Mouse (Mus musculus) hindbrain, embryonic 15.5 days (tissue): Measurements from ENCODE around the gene Klhl29. TPM values are rescaled to one million over a fixed set of nuclear protein-coding genes. Genes with fewer than 3 reads are reported as not detected.

Source experiments
- ATAC-seq: fragments of 200-750 bp; cut with Nextera tagmentation; 2 replicates; pipeline ENCODE4 v1.8.0; 2017; ENCODE audit warnings: low read depth, moderate number of reproducible peaks, moderate TSS enrichment; ENCODE audit not compliant: low FRiP score
- H3K27ac ChIP-seq: fragments of 300-500 bp; sonication (generic); replicated peaks from 2 replicates; pipeline ENCODE4 v1.5.1; 2015; ENCODE audit warnings: mild to moderate bottlenecking, inconsistent platforms
- H3K27me3 ChIP-seq: fragments of 300-500 bp; sonication (generic); 2 replicates; pipeline ENCODE4 v1.6.1; 2015; ENCODE audit warnings: control low read depth, inconsistent platforms
- H3K36me3 ChIP-seq: fragments of 300-500 bp; sonication (generic); 2 replicates; pipeline ENCODE4 v1.6.1; 2015; ENCODE audit warnings: control low read depth, inconsistent platforms
- H3K4me1 ChIP-seq: fragments of 300-500 bp; sonication (generic); replicated peaks from 2 replicates; pipeline ENCODE4 v1.6.1; 2015; ENCODE audit warnings: control low read depth, inconsistent platforms
- H3K4me2 ChIP-seq: fragments of 300-500 bp; sonication (generic); 2 replicates; pipeline ENCODE4 v1.6.1; 2015; ENCODE audit warnings: moderate library complexity, mild to moderate bottlenecking, inconsistent platforms
- H3K4me3 ChIP-seq: fragments of 300-500 bp; sonication (generic); 2 replicates; pipeline ENCODE4 v1.5.1; 2015; ENCODE audit warnings: mild to moderate bottlenecking, inconsistent platforms
- H3K9ac ChIP-seq: fragments of 300-500 bp; sonication (generic); 2 replicates; pipeline ENCODE4 v1.6.1; 2015; ENCODE audit warnings: inconsistent platforms
- H3K9me3 ChIP-seq: fragments of 300-500 bp; sonication (generic); 2 replicates; pipeline ENCODE4 v1.6.1; 2016; ENCODE audit warnings: control low read depth, inconsistent platforms
- WGBS: fragments of 180-500 bp; shearing (Covaris S2); methylation state at CpG from one replicate; pipeline ENCODE4 v1.1.7; 2015; 5-methylcytosine and 5-hydroxymethylcytosine counted together
- polyA plus RNA-seq: library from polyadenylated mRNA; unstranded; fragments of >200 nt; fragmentation: Nextera tagmentation; extraction: Ambion mirVana; gene quantifications from 2 replicates; pipeline ENCODE4 v1.2.1, GENCODE M21; 2015

The Klhl29 gene
- polyA plus RNA-seq, 1 experiment from 2014 or later: 4.8 TPM

DNA sequence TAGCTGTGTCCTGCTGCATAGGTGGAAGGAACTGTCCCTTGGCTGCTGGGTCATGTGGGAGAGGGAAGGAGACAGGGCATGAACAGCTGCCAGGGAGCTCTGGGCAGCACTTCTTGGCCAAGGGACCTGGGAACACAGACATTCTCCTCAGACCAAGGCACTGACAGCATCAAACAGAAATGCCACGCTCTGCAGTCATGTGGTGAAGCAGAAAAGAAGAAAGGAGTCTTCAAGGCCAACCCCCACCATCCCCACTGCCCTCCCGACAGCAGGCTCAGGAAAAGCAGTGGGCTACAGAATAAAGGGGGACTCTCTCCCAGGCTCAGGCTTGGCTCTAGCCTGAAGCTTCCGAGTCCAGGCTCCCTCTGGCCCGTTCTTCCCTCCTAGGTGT lies 130.3 kb downstream of the Klhl29 start:
- Histone ChIP-seq H3K4me1 (peaks cover 48% of the 10 kb centered on the region), H3K9ac (no peak overlapping the region), H3K9me3 (no peaks in the 10 kb centered on the region), H3K36me3 (no peaks in the 10 kb centered on the region), H3K27me3 (no peaks in the 10 kb centered on the region), H3K27ac (no peak overlapping the region), H3K4me3 (no peak overlapping the region), H3K4me2 (no peak overlapping the region)
- ATAC-seq: 0 out of 2 replicates have a peak, but pooled peaks have one; percentile 32
- WGBS: 48% methylated on average over 4 of the region's 4 CpGs

DNA sequence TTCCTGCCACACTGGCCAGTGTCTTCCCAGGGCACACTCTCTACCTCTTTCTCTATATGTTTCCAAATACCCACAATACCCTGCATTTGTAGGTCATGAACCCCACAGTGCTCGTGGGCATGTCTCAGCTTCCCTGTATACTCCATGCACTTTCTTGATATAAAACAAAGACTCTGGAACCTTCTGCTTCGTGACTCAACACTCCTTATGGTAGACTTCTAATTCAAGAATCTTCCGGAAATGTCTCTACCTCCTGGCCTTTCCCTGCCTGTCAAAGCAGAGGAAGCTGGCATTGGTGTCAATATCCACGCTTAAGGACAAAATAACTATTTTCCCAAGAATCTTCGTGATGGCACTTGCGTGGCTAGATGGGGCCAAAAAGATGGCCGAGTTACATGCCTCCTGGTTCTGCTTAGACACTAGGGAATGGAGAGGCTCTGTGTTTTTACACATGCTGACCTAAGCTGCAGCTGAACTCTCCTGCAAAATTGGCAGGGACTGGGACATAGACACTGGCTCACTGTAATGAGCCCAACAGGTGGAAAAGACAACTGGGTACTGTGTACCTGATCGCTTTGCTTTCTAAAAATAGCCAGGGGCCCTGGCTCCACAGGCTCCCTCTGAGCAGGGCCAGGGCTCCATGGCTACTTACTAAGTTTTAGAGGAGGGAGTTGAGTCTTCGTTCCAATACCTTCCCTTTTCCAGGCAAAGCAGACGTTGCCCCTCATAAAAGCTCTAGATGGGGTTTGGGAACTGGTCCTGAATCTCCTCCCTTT lies 130.9 kb downstream of the Klhl29 start:
- Histone ChIP-seq H3K4me2 (no peak overlapping the region), H3K36me3 (no peaks in the 10 kb centered on the region), H3K4me3 (no peak overlapping the region), H3K9me3 (no peaks in the 10 kb centered on the region), H3K9ac (no peak overlapping the region), H3K4me1 (peaks cover 54% of the 10 kb centered on the region), H3K27ac (no peak overlapping the region), H3K27me3 (no peaks in the 10 kb centered on the region)
- no peak for ATAC-seq
- 92% methylated on average over 10 of the region's 10 CpGs for WGBS

- Histone ChIP-seq H3K4me3 (no peak overlapping the region), H3K27ac (no peak overlapping the region), H3K4me1 (peaks cover 60% of the 10 kb centered on the region), H3K9me3 (no peaks in the 10 kb centered on the region), H3K27me3 (no peaks in the 10 kb centered on the region), H3K9ac (no peak overlapping the region), H3K36me3 (no peaks in the 10 kb centered on the region), H3K4me2 (no peak overlapping the region)
- ATAC-seq: no peak
- WGBS: 65% methylated on average over 6 of the region's 6 CpGs
Observed at GRCm38 (mm10) chr12:5243867-5244266, 131.6 kb downstream of the Klhl29 start.

DNA sequence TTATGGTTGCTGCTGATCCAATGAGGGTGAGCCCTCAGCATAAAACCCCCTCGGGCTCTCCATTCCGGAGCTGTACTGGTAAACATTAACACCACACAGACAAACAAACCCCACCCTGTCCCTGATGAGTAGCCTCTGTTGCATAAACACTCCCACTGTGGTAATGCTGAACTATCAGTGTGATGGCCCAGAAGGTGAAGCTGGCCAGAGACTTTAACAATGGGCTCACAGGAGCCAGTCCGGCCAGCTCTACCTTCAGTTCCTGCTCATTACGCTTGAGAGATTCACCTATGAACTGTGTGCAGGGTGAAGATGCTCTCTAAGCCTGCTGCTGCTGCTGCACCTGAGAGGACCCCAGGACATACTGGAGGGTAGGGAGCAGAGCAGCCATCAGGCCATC lies 132.0 kb downstream of the Klhl29 start:
- no peaks in the 10 kb centered on the region for H3K36me3 ChIP-seq
- H3K4me1 ChIP-seq: peaks cover 60% of the 10 kb centered on the region
- ATAC-seq: no peak
- H3K27ac ChIP-seq: no peak overlapping the region
- H3K9ac ChIP-seq: no peak overlapping the region
- H3K4me2 ChIP-seq: no peak overlapping the region
- no peaks in the 10 kb centered on the region for H3K9me3 ChIP-seq
- H3K27me3 ChIP-seq: no peaks in the 10 kb centered on the region
- 73% methylated on average over 4 of the region's 4 CpGs for WGBS
- no peak overlapping the region for H3K4me3 ChIP-seq

DNA sequence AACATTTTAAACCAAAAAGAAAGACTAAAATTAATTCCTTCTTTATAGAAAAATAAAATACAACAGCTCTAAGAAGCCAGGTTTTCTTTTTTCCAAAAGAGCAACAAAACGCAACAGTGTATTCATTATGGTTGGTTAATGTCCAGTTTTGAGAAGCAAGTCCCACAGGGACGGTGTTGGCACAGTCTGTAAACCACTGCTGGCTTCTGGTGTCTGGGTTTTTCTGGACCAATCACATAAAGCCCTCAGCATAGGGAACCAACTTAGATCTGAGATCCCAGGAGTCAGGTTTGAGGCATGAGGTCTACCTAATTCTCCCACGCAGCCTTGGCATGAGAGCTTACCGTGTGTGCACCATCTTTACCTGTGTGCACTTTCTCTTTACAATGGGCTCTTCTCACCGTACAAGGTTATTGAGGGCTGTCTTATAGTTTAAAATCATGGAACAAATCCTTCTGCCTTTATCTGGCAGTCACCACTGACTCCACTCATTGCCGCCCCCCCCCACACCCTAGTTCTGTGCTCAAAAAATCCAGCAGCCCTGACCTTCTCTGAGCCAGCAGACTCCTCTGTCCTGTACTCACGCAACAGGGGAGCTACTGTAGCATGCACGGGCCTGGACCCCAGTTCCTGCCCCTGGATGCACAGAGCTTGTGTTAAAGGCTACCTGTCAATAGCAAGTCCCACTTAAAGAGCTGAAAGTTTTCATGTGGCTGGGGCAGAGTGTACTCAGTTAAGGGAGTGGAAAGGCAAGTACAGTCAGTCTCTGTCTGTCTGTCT lies 132.7 kb downstream of the Klhl29 start:
- 80% methylated on average over 8 of the region's 8 CpGs for WGBS
- Histone ChIP-seq H3K9me3 (no peaks in the 10 kb centered on the region), H3K4me2 (no peak overlapping the region), H3K27me3 (no peaks in the 10 kb centered on the region), H3K36me3 (no peaks in the 10 kb centered on the region), H3K4me1 (peaks cover 57% of the 10 kb centered on the region), H3K27ac (no peak overlapping the region), H3K9ac (no peak overlapping the region), H3K4me3 (no peak overlapping the region)
- no peak for ATAC-seq

DNA sequence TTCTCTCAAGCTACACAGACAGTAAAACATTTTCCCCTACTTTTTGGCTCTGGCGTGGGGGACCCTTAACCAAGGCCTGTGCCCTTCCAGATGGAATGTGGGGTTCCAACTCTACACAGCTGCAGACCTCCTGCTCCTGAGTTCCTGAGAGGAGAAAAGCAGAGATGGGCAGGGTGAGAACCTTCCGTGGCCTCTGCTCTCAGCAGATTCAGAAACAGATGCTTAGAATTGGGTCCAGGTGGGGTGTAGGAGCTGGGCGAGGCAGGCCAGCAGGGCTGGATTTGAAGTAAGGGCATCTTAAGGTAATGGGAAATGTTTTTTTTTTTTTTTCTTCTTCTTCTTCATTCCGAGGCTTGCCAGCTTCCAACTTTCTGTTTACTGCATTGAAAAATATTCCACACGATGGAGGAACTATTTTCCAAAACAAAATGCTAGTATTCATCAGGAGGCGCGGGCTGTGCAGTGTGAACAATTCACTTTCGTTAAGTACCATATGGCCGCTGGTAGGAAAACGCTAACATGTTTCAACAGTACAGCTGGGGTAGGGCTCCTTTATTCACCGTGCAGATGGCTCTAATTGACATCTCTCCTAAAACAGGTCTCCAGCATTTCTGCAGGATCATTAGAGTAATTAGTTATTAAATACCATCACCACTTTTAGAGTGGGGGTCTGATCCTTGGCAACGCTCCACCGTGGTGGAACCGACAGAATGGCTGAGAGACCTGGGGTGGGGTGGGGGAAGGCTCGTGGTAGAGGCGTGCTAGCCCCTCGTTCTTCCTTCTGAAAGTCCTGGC lies 135.8 kb downstream of the Klhl29 start:
- no peaks in the 10 kb centered on the region for H3K27me3 ChIP-seq
- 0 out of 2 replicates have a peak overlapping the region, but pooled peaks have one; percentile 0 for H3K4me2 ChIP-seq
- ATAC-seq: no peak
- H3K9me3 ChIP-seq: no peaks in the 10 kb centered on the region
- H3K9ac ChIP-seq: no peak overlapping the region
- peaks cover 40% of the 10 kb centered on the region for H3K4me1 ChIP-seq
- WGBS: 44% methylated on average over 17 of the region's 17 CpGs
- no peak overlapping the region for H3K27ac ChIP-seq
- no peak overlapping the region for H3K4me3 ChIP-seq
- no peaks in the 10 kb centered on the region for H3K36me3 ChIP-seq

GRCm38 (mm10) chr12:5237078-5237477 lies 138.4 kb downstream of the Klhl29 start:
- Histone ChIP-seq H3K27ac (no peak overlapping the region), H3K9me3 (no peaks in the 10 kb centered on the region), H3K36me3 (no peaks in the 10 kb centered on the region), H3K27me3 (no peaks in the 10 kb centered on the region), H3K4me1 (peaks cover 38% of the 10 kb centered on the region), H3K9ac (no peak overlapping the region), H3K4me3 (no peak overlapping the region), H3K4me2 (no peak overlapping the region)
- WGBS: 48% methylated on average over 5 of the region's 5 CpGs
- 0 out of 2 replicates have a peak, but pooled peaks have one; percentile 35 for ATAC-seq

DNA sequence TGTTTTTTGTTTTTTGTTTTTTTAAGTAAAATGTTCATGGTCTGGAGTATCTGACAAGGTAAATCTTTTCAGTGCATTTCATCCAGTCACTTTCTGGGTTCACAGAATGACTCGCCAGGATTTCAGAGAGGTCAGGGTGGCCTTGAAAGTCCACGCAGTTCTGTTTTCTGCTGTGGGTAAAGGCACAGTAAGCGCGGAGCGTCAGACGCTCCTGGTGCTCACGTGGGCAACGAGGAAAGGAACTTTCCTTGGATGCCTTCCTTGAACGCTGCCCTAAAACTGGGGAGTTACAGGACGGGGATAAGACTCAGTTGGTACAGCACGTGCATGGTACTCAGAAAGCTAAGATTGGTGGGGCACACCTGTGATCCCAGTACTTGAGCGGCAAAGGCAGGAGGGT lies 139.9 kb downstream of the Klhl29 start:
- Histone ChIP-seq H3K4me2 (no peak overlapping the region), H3K9me3 (no peaks in the 10 kb centered on the region), H3K4me1 (peaks cover 35% of the 10 kb centered on the region), H3K9ac (no peak overlapping the region), H3K27ac (no peak overlapping the region), H3K27me3 (no peaks in the 10 kb centered on the region), H3K4me3 (no peak overlapping the region), H3K36me3 (no peaks in the 10 kb centered on the region)
- ATAC-seq: no peak
- WGBS: 92% methylated on average over 12 of the region's 12 CpGs

- H3K27ac ChIP-seq: no peak overlapping the region
- no peaks in the 10 kb centered on the region for H3K9me3 ChIP-seq
- no peak overlapping the region for H3K4me3 ChIP-seq
- no peaks in the 10 kb centered on the region for H3K27me3 ChIP-seq
- H3K9ac ChIP-seq: no peak overlapping the region
- ATAC-seq: no peak
- no peak overlapping the region for H3K4me2 ChIP-seq
- H3K4me1 ChIP-seq: peaks cover 22% of the 10 kb centered on the region
- no peaks in the 10 kb centered on the region for H3K36me3 ChIP-seq
- 94% methylated on average over 5 of the region's 5 CpGs for WGBS
Observed at GRCm38 (mm10) chr12:5230504-5230903, 145.0 kb downstream of the Klhl29 start.

DNA sequence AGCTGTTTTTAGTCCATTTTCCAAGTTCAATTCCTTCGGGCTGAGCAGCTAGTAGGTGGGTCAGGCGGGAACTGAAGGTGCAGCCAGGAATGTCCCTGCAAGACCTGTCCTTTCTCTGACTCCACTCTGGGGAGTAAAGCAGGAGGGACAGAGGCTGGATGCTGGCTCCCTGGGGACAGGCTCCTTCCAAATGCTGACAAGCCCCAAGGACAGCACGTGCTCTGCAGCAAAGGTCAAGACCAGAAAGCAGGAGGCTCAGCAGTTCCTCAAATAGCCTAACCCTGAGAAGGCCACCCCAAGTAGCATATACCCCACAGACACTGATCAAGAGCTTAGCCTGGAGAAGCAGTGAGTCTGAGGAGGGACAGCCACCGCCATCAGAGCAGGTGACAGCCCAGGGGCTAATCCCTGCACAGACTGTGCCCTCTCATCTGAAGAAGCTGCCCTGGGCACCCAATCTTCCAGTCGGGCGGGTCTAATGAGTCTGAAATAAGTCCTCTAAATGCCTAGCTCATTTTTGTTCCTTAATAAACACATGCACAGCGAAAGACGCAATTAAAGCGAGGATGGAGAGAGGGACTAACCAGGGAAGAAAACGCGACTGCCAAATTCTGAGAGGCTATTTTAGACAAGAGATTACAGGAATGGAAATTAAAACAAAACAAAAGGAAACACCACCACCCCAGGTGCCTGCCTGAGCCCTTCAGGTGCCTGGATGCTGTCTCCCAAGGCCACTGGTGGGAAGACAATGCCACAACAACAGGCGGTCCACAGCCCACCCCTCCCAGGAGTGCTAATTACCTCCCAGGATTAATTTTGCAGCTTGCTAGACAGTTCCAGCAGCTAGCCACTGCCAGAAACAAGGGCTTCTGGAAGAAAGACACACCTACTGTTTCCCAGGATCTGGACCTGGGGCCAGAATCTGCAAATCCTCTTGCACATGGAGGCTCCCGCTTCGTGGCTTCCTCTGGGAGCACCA lies 148.5 kb downstream of the Klhl29 start:
- Histone ChIP-seq H3K36me3 (no peaks in the 10 kb centered on the region), H3K4me3 (no peak overlapping the region), H3K9me3 (no peaks in the 10 kb centered on the region), H3K4me1 (peaks cover 17% of the 10 kb centered on the region), H3K9ac (no peak overlapping the region), H3K27ac (peak overlapping the region; percentile 67), H3K27me3 (no peaks in the 10 kb centered on the region), H3K4me2 (no peak overlapping the region)
- WGBS: 48% methylated on average over 14 of the region's 14 CpGs
- ATAC-seq: 0 out of 2 replicates have a peak, but pooled peaks have one; percentile 17

GRCm38 (mm10) chr12:5223595-5223994 lies 151.9 kb downstream of the Klhl29 start:
- Histone ChIP-seq H3K9ac (no peak overlapping the region), H3K4me1 (peaks cover 41% of the 10 kb centered on the region), H3K4me2 (no peak overlapping the region), H3K9me3 (no peaks in the 10 kb centered on the region), H3K36me3 (no peaks in the 10 kb centered on the region), H3K27me3 (no peaks in the 10 kb centered on the region), H3K4me3 (no peak overlapping the region), H3K27ac (no peak overlapping the region)
- 59% methylated on average over 1 of the region's 1 CpGs for WGBS
- no peak for ATAC-seq
